Mouse (Mus musculus) B cell, adult 2 months (primary cell): ENCODE results near the gene Atf3.
"Not testable (repeated sequence)": the region's sequence is repeated elsewhere in the genome, so short reads cannot be mapped to it uniquely, and the experiment has no call there.

Source experiments
- DNase-seq, 2 experiments: peaks; one replicate each; pipeline ENCODE4 v3.0.0; 2022

Gene Atf3

GRCm38 (mm10) chr1:191189671-191190372 is 28.0 kb downstream of the Atf3 start:
- DNase-seq, result no peak

- peak; percentile 63 to 64 for DNase-seq
Measured at GRCm38 (mm10) chr1:191186386-191186770, 31.5 kb downstream of the Atf3 start.

- peak; percentile 50 to 51 for DNase-seq
Measured at GRCm38 (mm10) chr1:191185761-191186385, 32.0 kb downstream of the Atf3 start.

- peak; percentile 53 to 59 for DNase-seq
Measured at GRCm38 (mm10) chr1:191184841-191185251, 33.0 kb downstream of the Atf3 start.

- DNase-seq, result peak; percentile 44 to 49
Measured at GRCm38 (mm10) chr1:191184066-191184815, 33.6 kb downstream of the Atf3 start.

- DNase-seq, result peak; percentile 74 to 75
Measured at GRCm38 (mm10) chr1:191183163-191184065, 34.4 kb downstream of the Atf3 start.

- peak; percentile 50 to 54 for DNase-seq
Measured at GRCm38 (mm10) chr1:191182431-191183162, 35.2 kb downstream of the Atf3 start.

- DNase-seq, result no peak
Measured at GRCm38 (mm10) chr1:191181469-191182259, 36.2 kb downstream of the Atf3 start.

GRCm38 (mm10) chr1:191180397-191180796 is 37.4 kb downstream of the Atf3 start:
- DNase-seq, result no peak

- DNase-seq, result no peak
Measured at GRCm38 (mm10) chr1:191179846-191180245, 38.0 kb downstream of the Atf3 start.

GRCm38 (mm10) chr1:191178511-191179188 is 39.2 kb downstream of the Atf3 start:
- no peak for DNase-seq

GRCm38 (mm10) chr1:191176887-191177286 is 41.0 kb downstream of the Atf3 start:
- no peak for DNase-seq

GRCm38 (mm10) chr1:191172487-191172886 is 45.4 kb downstream of the Atf3 start:
- peak in 1 of 2 experiments; percentile 25 for DNase-seq

- no peak for DNase-seq
Measured at GRCm38 (mm10) chr1:191170444-191170843, 47.4 kb downstream of the Atf3 start.

- no peak for DNase-seq
Measured at GRCm38 (mm10) chr1:191166189-191166588, 51.6 kb downstream of the Atf3 start.

- DNase-seq, result no peak
Measured at GRCm38 (mm10) chr1:191164717-191165116, 53.1 kb downstream of the Atf3 start, which contains the start of gene Fam71a. Fam71a (minus strand) TSS chr1:191164817.

- no peak for DNase-seq
Measured at GRCm38 (mm10) chr1:191154314-191154713, 63.5 kb downstream of the Atf3 start.

- peak; percentile 72 for DNase-seq
Measured at GRCm38 (mm10) chr1:191153052-191153451, 64.8 kb downstream of the Atf3 start.

- DNase-seq, result no peak
Measured at GRCm38 (mm10) chr1:191150924-191151605, 66.8 kb downstream of the Atf3 start.

GRCm38 (mm10) chr1:191149489-191149888 is 68.3 kb downstream of the Atf3 start:
- DNase-seq, result not testable (repeated sequence)
